Mouse (Mus musculus) cerebellum, postnatal 10 days (tissue): ENCODE results near the gene Gm44502.
A peak's percentile ranks its signal among the peaks of the same experiment; 100 is the strongest.
"Not testable (repeated sequence)": the region's sequence is repeated elsewhere in the genome, so short reads cannot be mapped to it uniquely, and the experiment has no call there.

Experiments used
- DNase-seq, 2 experiments: peaks; one replicate each; pipeline ENCODE4 v3.0.0; 2021; ENCODE audit warnings: mixed read lengths in 2 of 2

The Gm44502 gene

DNA sequence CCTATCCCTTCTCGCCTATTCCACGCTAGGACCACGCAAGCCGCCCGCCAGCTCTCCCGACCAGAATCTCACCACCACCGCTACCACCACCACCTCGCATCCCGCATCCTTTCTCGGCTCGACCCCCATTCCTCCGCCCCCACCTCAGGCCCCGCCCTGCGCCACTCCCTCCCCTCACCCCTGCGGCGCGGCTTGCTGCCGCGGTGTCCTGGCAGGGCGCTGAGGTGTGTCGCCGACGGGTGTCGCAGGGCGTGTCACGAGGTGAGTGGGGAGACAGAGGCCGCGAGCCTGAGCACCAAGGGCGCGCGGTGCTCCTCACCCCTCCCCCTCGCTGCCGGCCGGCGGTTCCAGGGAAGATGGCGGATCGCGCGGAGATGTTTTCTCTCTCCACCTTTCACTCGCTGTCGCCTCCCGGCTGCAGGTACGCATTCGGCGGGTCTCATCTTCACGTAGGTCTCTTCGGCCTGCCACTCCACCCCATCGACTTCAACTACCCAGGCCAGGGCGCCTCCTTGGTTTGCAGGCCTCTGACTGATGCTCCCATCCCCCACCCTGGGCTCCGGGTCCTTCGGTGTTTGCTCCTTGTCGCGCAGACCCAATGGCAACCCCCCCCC lies 24.5 kb upstream of the Gm44502 start, which contains the start of gene Mapk8ip2:
Gene Mapk8ip2, plus strand, starts transcription at position 49 of the 614 bp plus-strand sequence.
- DNase-seq: peak; percentile 86 to 92

DNA sequence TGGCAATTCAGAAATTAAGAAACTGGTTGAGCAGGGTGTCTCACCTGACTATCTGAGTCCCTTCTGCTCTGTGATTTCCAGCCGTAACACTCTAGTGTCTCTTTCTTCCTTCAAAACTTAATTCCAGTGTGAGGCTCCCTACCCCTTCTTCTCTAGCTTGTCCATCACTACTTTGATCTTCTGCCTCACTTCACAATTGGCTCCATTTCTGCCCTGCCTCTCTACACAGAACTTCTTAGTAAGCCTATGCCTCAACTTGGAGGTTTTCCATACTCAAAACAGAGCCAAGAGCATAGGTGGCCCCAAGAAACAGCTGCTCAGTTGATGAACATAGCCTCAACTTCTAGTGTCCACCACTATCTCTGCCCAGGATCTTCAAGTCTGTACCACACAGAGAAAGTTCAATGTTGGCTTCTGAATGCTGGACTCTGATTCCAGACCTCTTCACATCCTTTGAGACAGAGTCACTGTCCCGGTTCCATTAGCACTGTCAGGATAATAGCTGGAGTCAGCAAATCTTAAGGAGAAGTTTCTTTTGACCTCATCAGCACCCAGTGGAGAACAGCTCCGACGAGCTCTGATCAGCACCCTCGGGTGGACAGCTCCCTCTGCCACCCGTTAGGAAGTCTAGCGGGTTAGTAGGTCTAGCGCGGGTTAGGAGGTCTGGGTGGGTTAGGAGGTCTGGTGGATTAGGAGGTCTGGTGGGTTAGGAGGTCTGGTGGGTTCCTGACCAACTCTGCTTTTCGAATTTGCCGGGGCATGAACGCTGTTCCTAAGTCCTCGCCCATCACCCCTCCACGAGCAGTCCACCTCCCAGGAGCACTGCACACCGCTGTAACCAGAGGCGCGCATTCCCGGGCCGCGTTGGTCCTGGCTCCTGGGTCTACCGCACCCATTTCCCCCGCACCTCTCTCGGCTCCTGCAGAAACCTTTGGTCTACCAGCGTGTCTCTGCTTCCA lies 23.7 kb upstream of the Gm44502 start:
- peak; percentile 17 to 28 for DNase-seq

DNA sequence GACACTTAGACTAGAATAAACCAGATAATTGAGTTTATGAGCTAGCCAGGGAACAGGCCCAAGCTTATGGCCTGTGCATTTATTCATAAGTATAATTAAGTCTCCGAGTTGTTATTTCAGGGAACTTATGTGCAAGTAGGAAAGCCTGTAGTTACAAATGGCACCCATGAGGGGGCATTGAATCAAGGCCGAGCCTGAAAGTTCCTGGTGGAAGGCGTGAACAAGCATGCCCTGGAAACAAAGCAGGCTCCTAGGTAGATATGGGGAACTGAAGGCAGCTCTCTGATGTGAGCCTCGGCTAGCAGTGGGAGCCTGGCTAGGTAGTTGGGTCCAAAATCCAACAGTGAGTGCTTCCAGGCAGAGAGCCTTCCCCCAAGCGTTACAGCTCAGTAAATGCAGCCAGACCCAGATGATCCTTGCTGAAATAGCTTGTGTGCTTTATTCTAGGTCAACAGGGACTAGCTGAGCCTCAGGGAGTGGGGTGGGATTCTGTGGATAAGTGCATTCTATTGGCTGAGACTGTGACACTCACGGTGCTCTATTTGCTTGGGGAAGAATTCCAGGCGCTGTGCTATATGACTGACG lies 13.1 kb upstream of the Gm44502 start:
- peak in 1 of 2 experiments; percentile 56 for DNase-seq

DNA sequence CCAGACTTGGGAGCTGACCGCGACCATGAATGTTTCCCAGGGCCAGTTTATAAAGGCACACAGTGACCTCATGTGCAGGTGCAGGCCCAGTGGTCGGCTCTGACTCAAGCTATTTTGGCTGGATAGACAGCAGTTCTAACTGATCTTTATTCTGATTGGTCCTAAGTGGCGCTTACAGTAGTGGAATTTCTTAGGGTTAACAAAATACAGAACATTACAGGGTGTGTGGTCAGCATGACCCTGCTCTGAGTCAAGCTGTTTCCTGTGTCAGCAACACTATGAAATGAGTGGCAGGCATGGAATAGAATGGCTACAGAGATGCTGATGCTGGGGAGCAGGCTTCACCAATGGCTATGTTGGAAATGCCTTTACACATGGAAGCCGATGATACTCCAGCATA lies 6.4 kb upstream of the Gm44502 start:
- no peak for DNase-seq

DNA sequence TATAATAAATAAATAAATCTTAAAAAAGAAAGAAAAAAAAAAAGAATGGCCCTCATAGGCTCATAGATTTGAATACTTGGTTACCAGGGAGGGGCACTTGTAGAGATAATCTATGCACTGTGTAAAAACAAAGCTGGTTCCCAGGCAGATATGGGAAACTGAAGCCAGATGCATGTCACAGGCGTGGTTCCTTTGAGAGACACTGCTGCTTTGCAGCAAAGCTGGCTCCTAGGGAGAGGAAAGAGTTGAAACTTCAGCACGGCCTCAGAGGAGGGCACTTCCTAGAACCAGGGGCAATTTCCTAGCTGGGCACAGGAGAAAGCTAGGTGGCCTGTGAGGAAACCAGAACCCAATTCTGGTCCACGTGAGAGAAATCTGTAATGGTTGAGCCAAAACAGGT lies 4.6 kb upstream of the Gm44502 start:
- no peak for DNase-seq

DNA sequence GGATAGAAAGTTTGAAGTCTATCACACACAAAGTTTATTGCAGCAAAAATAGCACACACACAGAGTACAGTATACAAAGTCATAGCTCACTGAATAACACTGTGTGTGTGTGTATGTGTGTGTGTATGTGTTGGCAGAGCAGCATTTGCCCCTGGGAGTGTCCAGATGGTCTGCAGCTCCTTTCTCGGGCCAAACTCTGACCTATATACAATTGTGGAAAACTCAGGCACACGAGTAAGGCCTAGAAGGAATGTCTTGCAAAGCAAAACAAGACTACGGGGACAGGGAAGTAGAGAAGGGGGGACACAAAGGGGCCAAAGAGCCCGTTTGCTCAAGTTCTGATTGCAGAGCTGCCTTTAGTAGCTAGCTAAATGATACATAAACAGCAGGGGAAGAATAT lies 3.5 kb upstream of the Gm44502 start:
- peak; percentile 68 to 69 for DNase-seq

DNA sequence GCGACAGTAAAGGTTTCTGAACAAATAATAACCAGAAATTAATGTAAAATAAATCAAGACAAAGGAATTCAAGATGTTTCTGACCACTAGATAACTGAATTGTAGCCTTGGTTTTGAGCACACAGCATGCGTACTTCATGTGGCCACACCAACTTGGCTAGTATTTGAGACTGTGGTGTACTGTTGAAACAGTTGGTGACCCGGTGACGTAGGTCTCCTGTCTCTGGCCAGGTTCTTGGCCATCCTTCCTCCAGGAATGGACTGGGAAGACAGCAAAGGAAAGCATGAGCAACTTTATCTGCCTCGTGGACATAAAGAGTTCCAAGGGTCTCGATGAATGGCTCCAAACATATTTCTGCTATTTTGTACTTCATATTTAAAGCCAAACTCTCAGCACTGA lies 2.3 kb upstream of the Gm44502 start:
- DNase-seq: no peak

DNA sequence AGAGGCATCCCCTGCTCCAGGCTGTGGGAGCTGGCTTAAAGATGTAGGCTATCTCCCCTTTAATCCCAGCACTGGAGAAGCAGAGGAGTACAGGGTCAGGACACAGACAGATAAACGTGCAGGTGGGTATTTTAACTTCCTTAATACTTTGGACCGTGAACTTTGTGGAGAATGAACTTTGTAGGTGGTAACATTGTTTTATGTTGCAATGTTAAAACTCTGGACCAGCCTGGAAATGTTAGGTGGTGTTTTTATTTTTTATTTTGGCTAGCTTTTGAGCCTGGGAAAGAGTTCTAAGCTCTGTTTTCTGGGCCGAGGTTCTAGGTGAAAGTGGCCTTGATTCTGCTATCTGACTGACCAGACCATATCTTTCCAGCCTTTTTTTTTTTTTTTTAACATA lies 1.8 kb upstream of the Gm44502 start:
- no peak for DNase-seq

DNA sequence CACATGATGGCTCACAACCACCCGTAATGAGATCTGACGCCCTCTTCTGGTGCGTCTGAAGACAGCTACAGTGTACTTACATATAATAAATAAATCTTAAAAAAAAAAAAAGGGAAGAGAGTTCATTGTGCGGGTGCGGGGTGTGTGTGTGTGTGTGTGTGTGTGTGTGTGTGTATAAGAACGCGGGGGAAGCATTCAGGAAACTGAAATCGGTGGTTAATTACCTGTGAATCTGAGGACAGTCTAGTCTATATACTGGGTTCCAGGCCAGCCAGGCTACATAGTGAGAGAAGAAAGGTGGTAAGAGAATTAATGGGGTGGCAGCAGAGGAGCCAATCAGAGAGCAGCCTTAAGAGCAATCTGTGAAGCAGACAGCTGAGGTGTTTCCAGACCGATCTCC lies 1.3 kb upstream of the Gm44502 start:
- not testable (repeated sequence) for DNase-seq

DNA sequence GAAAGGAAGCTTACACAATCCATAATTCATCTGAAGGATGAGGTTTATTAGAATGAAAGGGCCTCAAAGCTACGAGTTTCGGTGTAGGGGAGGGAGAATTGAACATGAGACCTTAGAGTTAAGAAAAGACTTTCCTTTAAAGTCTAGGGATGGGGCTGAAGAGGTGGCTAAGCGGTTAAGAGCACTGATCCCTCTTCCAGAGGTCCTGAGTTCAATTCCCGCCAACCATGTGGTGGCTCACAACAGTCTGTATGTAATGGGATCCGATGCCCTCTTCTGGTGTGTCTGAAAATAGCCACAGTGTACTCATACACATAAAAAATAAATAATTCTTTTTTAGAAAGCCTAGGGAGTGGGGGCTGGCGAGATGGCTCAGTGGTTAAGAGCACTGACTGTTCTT lies 845 bp upstream of the Gm44502 start:
- peak; percentile 49 to 61 for DNase-seq

DNA sequence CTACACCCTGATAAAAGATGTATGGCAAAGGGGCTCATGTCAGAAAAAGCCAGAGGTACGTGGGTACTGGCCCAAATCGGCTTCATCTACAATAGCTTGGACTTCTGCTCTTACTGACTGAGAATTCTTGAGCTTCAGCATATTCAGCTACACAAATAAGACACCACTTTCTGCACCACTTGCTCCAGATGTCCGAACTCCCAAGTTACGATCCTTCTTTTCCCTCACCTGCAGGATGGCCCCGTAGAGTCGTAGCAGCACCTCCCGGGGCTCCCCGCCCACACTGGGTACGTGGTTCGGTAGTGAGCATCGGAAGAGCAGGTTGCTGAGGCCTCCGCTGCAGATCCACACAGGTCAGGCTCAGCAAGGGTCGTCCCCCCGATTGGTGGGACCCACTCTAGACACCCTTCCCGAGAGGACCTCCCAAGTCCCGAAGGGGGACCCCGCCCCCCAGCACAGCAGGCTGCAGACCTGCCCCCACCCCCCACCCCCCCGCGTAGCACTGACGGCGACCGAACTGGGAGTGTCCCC lies 610 bp downstream of the Gm44502 start:
- DNase-seq: no peak

DNA sequence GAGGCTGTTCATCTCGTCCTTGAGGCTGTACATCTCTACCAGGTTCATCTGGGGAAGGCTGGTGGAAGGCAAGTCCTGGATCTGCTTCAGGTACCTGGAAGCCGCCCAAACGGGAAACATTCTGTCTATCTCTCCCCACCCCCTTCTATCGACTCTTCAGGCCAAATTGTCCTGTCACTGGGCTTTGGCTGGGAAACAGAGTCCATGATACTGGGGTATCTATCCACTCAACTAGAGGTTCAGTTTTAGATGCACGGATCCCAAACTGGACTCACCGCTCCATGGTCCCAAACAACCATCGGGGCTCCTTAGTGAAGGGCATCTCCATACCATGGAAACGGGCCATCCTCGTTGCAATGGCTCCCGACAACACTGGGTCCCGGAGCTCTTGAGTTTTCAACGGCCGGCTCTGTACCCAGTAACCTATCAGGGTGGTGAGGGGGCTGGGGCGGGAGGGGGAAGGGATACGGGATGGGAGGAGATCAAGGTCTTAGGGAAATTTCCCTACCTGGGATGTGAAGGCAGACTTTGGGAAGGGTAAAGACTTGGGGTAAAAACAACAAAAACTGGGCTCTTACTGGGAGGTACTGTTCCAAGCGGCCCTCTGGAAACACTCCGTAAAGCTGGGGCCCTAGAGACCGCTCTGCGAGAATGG lies 1.2 kb downstream of the Gm44502 start:
- DNase-seq: peak in 1 of 2 experiments; percentile 37

DNA sequence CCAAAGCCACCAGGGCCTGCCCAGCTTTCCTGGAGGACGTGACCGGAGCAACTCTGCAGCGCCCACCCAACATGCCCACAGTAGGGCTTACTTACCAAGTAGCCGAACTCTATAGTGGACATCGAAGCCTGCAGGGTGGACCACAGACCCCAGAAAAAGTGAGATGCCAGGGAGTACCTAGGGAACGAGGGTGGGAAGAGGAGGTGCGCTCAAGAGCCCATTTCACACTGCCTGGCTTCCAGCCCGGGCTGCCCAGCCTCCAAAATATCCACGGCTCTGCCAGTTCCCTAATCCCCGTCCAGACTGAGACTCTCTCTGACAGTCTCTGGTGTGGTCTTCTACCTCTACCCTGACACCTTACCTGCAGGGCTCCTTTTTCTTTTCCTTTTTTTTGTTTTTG lies 2.8 kb downstream of the Gm44502 start:
- no peak for DNase-seq

DNA sequence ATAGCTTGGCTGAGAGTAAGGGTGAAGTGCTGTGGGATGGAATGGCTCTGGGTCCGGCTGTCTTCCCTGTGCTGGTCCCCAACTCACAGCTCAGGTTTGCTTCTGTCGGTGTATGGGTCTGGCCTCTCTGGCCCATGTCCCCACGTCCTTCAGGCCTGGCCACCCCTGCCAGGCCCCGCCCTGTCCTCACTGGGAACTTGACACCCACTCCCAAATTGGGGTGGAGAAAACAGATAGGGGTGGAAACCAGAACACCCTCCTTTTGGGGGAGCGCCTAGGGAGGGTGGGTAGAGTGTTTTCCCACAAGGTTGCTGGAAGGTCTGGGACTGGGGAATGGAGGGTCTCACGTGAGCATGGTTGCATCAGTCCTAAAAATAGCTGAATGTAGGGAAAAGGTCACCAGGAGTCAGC lies 3.8 kb downstream of the Gm44502 start, which contains the start of gene Cpt1b:
Gene Cpt1b, minus strand, starts transcription at position 153 of the 411 bp plus-strand sequence.
- DNase-seq: no peak

DNA sequence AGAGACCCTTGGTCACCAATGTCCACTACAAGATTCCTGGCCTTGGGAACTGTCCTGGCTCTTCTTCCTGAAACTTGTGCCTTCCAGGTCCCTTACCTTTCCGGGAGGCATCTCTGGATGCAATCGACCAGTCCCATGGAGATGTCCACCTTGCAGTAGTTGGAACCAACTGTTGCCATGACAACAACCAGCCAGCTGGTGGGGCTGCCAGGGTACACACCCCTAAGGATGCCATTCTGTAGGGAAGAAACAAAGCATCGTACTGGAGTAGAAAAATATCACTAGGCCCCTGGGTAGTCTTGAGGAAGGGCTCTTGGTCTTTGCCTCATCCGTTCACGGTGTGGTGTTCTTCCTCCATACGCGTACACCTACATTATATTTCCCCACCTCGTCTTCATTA lies 4.9 kb downstream of the Gm44502 start:
- DNase-seq: no peak

DNA sequence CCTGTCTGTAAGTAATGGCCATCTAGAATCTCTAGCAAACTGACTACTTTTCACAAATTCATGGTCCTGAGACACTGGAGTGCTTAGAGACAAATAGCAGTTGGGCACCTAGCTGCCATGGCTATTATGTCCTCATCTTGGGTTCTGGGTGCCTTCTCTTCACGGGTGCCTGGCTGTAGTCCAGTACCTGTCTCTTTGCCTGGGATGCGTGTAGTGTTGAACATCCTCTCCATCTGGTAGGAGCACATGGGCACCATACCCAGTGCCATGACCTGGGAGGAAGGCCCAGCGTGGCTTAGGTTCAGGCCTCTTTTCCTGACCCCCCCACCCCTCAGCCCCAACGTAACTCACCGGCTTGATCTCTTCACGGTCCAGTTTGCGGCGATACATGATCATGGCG lies 7.6 kb downstream of the Gm44502 start:
- DNase-seq: no peak

DNA sequence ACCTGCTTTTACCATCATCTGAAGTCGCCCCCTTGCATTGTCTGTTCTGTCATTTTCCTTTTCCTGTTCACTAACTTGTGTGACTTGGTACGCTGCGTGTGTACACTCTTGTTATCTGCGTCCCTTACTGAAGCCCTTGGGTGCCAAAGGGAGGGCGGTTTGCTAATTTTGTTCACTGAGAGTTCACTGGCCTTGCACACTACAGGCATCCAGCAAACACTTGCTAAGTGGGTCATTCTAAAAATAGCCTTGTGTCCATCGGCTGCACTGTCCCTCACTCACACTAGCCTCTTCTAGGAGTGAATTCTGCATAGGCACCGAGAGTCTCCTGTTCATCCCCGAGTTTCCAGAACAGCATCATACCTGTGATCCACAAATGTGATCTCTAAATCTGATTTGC lies 14.2 kb downstream of the Gm44502 start:
- DNase-seq: no peak

DNA sequence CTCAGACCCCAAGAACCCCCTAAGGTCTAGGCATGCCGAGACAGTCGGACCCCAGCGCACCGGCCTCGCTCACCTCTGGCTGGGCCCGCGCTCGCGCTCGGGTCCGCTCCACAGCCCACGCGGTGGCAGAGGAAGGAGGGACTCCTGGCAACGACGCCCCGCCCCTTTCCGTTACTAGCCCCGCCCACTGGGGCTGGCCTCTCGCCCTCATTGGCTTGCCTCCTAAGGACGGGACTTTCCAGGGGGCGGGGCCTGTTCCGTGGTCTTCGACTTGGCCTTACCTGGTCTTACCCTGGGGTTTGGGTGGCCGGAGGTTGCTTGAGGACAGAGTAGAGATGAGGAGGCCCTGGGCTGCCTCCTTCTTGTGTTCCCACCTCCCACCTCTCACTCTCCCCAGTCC lies 19.4 kb downstream of the Gm44502 start, which contains the start of gene Syce3:
Gene Syce3, minus strand, starts transcription at position 386 of the 400 bp plus-strand sequence.
- DNase-seq: no peak

DNA sequence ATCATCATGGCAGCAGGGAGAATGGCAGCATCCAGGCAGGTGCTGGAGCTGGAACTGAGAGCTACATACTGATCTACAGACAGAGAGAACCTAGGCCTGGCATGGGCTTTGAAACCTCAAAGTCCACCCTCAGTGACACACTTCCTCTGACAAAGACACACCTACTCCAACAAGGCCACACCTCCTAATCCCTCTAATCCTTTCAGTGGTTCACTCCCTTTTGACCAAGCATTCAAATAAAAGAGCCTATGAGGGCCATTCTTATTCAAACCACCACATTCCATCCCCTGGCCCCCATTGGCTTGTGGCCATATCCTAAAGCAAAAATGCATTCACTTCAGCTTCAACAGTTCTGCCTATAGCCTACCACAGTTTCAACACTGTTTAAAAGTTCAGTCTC lies 22.8 kb downstream of the Gm44502 start:
- DNase-seq: no peak

DNA sequence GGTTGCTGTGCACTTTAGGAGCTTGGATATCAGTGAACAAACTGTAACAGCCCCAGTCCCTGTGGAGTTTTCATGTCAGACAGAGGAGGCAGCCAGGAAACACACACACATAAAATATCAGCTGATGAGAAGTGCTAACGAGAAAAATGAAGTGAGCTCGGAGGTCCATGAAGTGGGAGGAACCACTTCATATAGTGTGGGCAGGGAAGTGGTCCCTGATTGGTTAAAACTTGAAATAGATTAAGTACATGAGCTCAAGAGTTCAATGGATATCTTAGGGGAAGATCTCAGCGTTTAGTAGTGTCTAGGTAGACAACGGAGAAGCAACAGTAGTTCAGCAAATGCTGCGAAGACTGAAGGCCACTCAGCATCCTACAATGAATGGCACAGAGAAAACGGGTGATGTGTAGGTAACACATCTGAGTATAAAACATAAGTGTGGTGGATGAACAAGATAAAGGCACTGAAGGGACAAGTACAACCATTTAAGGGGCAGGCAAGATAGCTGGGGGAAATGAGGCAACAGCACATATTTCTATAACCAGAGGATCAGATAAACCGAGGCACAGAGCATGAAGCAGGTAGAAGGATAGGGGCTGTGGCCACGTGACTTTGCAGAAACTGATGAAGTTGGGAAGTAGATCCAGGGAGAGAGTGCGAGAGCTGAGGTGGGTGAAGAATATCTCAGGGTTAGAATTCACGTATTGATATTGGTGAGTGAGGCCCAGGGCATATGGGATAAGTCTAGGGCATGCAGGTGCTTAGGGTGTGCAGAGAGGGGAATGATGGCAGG lies 24.5 kb downstream of the Gm44502 start:
- no peak for DNase-seq

DNA sequence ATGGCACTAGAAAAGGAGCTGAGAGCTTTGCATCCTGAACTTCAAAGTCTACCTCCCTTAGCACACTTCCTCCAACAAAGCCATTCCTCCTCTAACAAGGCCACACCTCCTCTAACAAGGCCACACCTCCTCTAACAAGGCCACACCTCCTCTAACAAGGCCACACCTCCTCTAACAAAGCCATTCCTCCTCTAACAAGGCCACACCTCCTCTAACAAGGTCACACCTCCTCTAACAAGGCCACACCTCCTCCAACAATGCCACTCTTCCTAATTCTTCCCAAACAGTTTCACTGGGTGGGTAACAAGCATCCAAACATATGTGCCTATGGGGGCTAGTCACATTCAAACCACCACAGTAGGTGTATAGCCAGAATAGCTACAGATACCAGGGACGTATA lies 27.0 kb downstream of the Gm44502 start:
- DNase-seq: no peak

DNA sequence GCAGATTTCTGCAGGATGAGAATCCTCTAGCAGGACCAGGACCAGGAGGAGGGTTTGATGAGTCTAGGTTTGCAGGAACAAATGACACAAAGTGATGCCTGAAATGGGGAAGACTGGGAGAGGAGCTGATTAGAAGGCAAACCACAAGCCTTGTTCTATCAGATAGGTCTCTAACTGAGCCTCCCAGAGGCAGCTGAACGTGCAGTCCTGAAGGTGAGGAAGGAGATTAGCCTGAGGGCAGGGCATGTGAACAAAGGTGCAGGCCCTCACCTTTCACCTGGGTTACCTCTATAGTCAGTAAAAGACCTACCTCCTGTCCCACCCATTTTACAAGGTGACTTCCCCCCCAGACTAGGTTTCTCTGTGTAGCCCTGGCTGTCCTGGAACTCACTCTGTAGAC lies 29.8 kb downstream of the Gm44502 start:
- no peak for DNase-seq
